Mouse (Mus musculus): ENCODE data around the gene Efcab1. TPM values are rescaled to one million over a fixed set of nuclear protein-coding genes. Genes with fewer than 3 reads are reported as not detected.
"Not testable (repeated sequence)": the region's sequence is repeated elsewhere in the genome, so short reads cannot be mapped to it uniquely, and the experiment has no call there.

The Efcab1 gene
- 3.2 and 5.0 TPM in 2 replicates for polyA plus RNA-seq (2014; fragmentation: Nextera tagmentation; extraction: Ambion mirVana)

DNA sequence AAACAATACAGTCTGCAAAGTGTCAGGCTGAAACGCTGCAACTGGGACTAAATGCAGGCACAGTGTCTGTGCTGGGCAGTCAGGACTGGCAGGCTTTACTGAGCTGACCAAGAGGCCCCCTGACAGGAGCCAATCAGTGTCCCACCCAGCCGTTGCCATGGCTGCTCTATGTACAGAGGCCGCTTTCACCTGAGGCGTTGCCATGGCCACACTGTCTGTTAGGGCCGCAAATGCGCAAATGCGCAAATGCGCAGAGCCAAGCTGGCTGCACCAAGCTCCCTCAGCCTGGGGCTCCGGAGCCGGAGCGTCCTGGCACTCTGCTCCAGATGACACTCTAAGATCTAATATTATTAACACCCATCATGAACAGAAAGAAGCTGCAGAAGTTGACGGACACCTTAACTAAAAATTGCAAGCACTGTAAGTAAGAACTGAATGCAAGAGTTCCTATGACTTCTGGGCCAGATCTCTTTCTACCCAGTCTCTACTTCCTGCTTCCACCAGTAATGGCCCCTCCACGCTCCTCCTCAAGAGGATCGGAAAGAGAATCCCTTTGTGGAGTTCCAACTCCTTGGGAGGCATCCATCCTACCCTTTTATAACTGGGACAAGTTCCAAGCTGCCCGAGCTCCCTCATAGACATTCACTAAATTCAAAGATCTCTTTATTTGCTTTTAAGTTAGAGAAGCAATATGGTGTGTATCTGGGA lies at the start of gene Efcab1:
TSS of gene Efcab1 (plus strand) at position 214 of the 708 bp plus-strand sequence.
- Histone ChIP-seq H3K4me2 (replicated peaks; ENCODE audit: low read depth, low read length) (peak within 1 kb of the TSS; percentile 34), H3K36me3 (ENCODE audit: control insufficient read depth, insufficient read depth, low read length) (no peaks in the 10 kb centered on the region), H3K9ac (ENCODE audit: low read depth, low read length) (no peak within 1 kb of the TSS), H3K27me3 (ENCODE audit: control insufficient read depth, insufficient read depth, low read length) (no peaks in the 10 kb centered on the region), H3K9me3 (ENCODE audit: control insufficient read depth, low read length) (no peaks in the 10 kb centered on the region), H3K27ac (ENCODE audit: low read depth, low read length) (no peak within 1 kb of the TSS), H3K4me1 (ENCODE audit: control insufficient read depth, insufficient read depth, low read length) (no peaks in the 10 kb centered on the region), H3K4me3 (ENCODE audit: low read length) (peak within 1 kb of the TSS; percentile 16; the same call in 1 of the 2 replicates)
- 13% methylated on average over 15 of the region's 15 CpGs for WGBS
- peak; percentile 99 for ATAC-seq (ENCODE audit: low FRiP score, low TSS enrichment)

DNA sequence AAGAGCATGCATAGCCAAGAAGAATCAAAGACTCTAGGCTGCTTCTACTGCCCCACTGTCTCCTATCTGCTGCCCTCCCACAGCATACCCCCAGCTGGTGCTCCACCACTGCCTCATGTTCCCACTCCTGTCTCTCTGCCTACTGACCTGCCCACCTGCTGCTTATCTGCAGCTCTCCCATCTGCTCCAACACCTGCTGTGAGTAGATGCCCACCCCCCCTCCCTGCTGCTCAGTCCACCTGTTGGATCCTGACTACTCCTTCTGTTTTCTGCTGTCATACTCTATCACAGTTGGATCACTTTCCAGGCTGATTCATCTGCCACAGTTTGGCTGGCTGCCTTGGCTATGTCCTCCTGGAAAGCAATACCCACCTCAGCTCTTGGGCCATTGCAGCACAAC lies 47.0 kb upstream of the Efcab1 start:
- Histone ChIP-seq H3K27me3 (ENCODE audit: control insufficient read depth, insufficient read depth, low read length) (no peaks in the 10 kb centered on the region), H3K9me3 (ENCODE audit: control insufficient read depth, low read length) (no peaks in the 10 kb centered on the region), H3K4me1 (ENCODE audit: control insufficient read depth, insufficient read depth, low read length) (no peaks in the 10 kb centered on the region), H3K9ac (ENCODE audit: low read depth, low read length) (no peak overlapping the region), H3K4me2 (replicated peaks; ENCODE audit: low read depth, low read length) (no peak overlapping the region), H3K4me3 (ENCODE audit: low read length) (no peak overlapping the region), H3K36me3 (ENCODE audit: control insufficient read depth, insufficient read depth, low read length) (no peaks in the 10 kb centered on the region), H3K27ac (ENCODE audit: low read depth, low read length) (no peak overlapping the region)
- no peak for ATAC-seq (ENCODE audit: low FRiP score, low TSS enrichment)

DNA sequence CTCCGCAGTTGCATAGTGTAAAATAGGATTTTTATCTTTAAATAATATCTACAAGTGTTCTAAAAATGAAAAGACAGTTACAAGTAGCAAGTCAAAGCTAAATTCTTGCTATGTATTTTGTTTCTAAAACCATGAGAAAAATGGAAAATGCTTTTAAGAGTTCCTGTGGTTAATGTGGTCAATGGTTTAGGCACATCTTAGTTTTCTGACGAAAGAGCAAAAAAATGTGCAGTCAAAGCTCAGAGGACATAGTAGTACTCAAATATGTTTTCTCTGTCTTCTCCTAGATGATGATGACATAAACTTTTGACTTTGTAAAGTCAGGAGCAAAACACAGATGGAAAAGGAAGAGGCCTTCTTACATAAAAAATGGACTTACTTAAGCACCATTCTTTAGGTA lies 21.5 kb upstream of the Efcab1 start:
- WGBS = 89% methylated on average over 2 of the region's 2 CpGs
- Histone ChIP-seq H3K36me3 (ENCODE audit: control insufficient read depth, insufficient read depth, low read length) (no peaks in the 10 kb centered on the region), H3K4me2 (replicated peaks; ENCODE audit: low read depth, low read length) (no peak overlapping the region), H3K9ac (ENCODE audit: low read depth, low read length) (no peak overlapping the region), H3K4me3 (ENCODE audit: low read length) (no peak overlapping the region), H3K4me1 (ENCODE audit: control insufficient read depth, insufficient read depth, low read length) (no peaks in the 10 kb centered on the region), H3K27ac (ENCODE audit: low read depth, low read length) (no peak overlapping the region), H3K27me3 (ENCODE audit: control insufficient read depth, insufficient read depth, low read length) (no peaks in the 10 kb centered on the region), H3K9me3 (ENCODE audit: control insufficient read depth, low read length) (no peaks in the 10 kb centered on the region)
- no peak for ATAC-seq (ENCODE audit: low FRiP score, low TSS enrichment)

DNA sequence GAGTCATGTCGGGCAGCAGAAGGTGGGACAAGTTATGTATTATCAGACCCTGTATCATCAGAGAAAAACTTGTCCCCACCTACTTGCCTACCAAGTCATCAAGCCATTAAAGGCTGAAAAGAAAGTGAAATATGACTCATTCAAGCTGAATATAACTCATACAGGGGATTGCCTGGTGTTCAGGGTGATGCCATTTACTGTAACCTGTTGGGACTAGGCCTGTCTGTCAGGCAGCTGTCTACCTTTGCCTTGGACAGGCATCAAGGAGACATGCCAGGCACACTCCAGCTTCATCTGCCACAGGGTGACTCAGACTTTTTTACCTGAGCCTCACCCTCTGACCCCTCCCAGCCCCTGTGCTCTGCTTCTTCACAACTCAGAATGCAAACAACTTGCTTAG lies 21.0 kb upstream of the Efcab1 start:
- WGBS = 79% methylated on average over 1 of the region's 1 CpGs
- no peak overlapping the region for H3K9ac ChIP-seq (ENCODE audit: low read depth, low read length)
- H3K36me3 ChIP-seq (ENCODE audit: control insufficient read depth, insufficient read depth, low read length) = no peaks in the 10 kb centered on the region
- no peak overlapping the region for H3K4me3 ChIP-seq (ENCODE audit: low read length)
- no peak overlapping the region for H3K4me2 ChIP-seq (replicated peaks; ENCODE audit: low read depth, low read length)
- H3K27ac ChIP-seq (ENCODE audit: low read depth, low read length) = no peak overlapping the region
- H3K4me1 ChIP-seq (ENCODE audit: control insufficient read depth, insufficient read depth, low read length) = no peaks in the 10 kb centered on the region
- H3K27me3 ChIP-seq (ENCODE audit: control insufficient read depth, insufficient read depth, low read length) = no peaks in the 10 kb centered on the region
- no peak for ATAC-seq (ENCODE audit: low FRiP score, low TSS enrichment)
- H3K9me3 ChIP-seq (ENCODE audit: control insufficient read depth, low read length) = no peaks in the 10 kb centered on the region

- no peak overlapping the region for H3K27ac ChIP-seq (ENCODE audit: low read depth, low read length)
- H3K4me1 ChIP-seq (ENCODE audit: control insufficient read depth, insufficient read depth, low read length) = no peaks in the 10 kb centered on the region
- 83% methylated on average over 3 of the region's 3 CpGs for WGBS
- H3K9me3 ChIP-seq (ENCODE audit: control insufficient read depth, low read length) = no peaks in the 10 kb centered on the region
- no peak overlapping the region for H3K4me2 ChIP-seq (replicated peaks; ENCODE audit: low read depth, low read length)
- no peaks in the 10 kb centered on the region for H3K27me3 ChIP-seq (ENCODE audit: control insufficient read depth, insufficient read depth, low read length)
- ATAC-seq (ENCODE audit: low FRiP score, low TSS enrichment) = no peak
- no peak overlapping the region for H3K9ac ChIP-seq (ENCODE audit: low read depth, low read length)
- H3K36me3 ChIP-seq (ENCODE audit: control insufficient read depth, insufficient read depth, low read length) = no peaks in the 10 kb centered on the region
- no peak overlapping the region for H3K4me3 ChIP-seq (ENCODE audit: low read length)
Measured at GRCm38 (mm10) chr16:14892492-14892891, 13.9 kb upstream of the Efcab1 start.

- no peak for ATAC-seq (ENCODE audit: low FRiP score, low TSS enrichment)
- Histone ChIP-seq H3K4me2 (replicated peaks; ENCODE audit: low read depth, low read length) (no peak overlapping the region), H3K4me1 (ENCODE audit: control insufficient read depth, insufficient read depth, low read length) (no peaks in the 10 kb centered on the region), H3K27ac (ENCODE audit: low read depth, low read length) (peak overlapping the region; percentile 63), H3K36me3 (ENCODE audit: control insufficient read depth, insufficient read depth, low read length) (no peaks in the 10 kb centered on the region), H3K9me3 (ENCODE audit: control insufficient read depth, low read length) (no peaks in the 10 kb centered on the region), H3K27me3 (ENCODE audit: control insufficient read depth, insufficient read depth, low read length) (no peaks in the 10 kb centered on the region), H3K4me3 (ENCODE audit: low read length) (no peak overlapping the region), H3K9ac (ENCODE audit: low read depth, low read length) (no peak overlapping the region)
- 48% methylated on average over 4 of the region's 4 CpGs for WGBS
Measured at GRCm38 (mm10) chr16:14893864-14894263, 12.5 kb upstream of the Efcab1 start.

GRCm38 (mm10) chr16:14894713-14895112 lies 11.7 kb upstream of the Efcab1 start:
- Histone ChIP-seq H3K27me3 (ENCODE audit: control insufficient read depth, insufficient read depth, low read length) (no peaks in the 10 kb centered on the region), H3K9me3 (ENCODE audit: control insufficient read depth, low read length) (no peaks in the 10 kb centered on the region), H3K9ac (ENCODE audit: low read depth, low read length) (no peak overlapping the region), H3K36me3 (ENCODE audit: control insufficient read depth, insufficient read depth, low read length) (no peaks in the 10 kb centered on the region), H3K4me1 (ENCODE audit: control insufficient read depth, insufficient read depth, low read length) (no peaks in the 10 kb centered on the region), H3K4me2 (replicated peaks; ENCODE audit: low read depth, low read length) (no peak overlapping the region), H3K27ac (ENCODE audit: low read depth, low read length) (peak overlapping the region; percentile 32; the same call in 1 of the 2 replicates), H3K4me3 (ENCODE audit: low read length) (no peak overlapping the region)
- peak; percentile 71; the same call in 1 of the 2 replicates for ATAC-seq (ENCODE audit: low FRiP score, low TSS enrichment)
- 57% methylated on average over 1 of the region's 1 CpGs for WGBS

GRCm38 (mm10) chr16:14895543-14895942 lies 10.9 kb upstream of the Efcab1 start:
- Histone ChIP-seq H3K27ac (ENCODE audit: low read depth, low read length) (no peak overlapping the region), H3K4me1 (ENCODE audit: control insufficient read depth, insufficient read depth, low read length) (no peaks in the 10 kb centered on the region), H3K36me3 (ENCODE audit: control insufficient read depth, insufficient read depth, low read length) (no peaks in the 10 kb centered on the region), H3K9ac (ENCODE audit: low read depth, low read length) (no peak overlapping the region), H3K9me3 (ENCODE audit: control insufficient read depth, low read length) (no peaks in the 10 kb centered on the region), H3K4me3 (ENCODE audit: low read length) (no peak overlapping the region), H3K4me2 (replicated peaks; ENCODE audit: low read depth, low read length) (no peak overlapping the region), H3K27me3 (ENCODE audit: control insufficient read depth, insufficient read depth, low read length) (no peaks in the 10 kb centered on the region)
- WGBS = 56% methylated on average over 2 of the region's 2 CpGs
- no peak for ATAC-seq (ENCODE audit: low FRiP score, low TSS enrichment)

DNA sequence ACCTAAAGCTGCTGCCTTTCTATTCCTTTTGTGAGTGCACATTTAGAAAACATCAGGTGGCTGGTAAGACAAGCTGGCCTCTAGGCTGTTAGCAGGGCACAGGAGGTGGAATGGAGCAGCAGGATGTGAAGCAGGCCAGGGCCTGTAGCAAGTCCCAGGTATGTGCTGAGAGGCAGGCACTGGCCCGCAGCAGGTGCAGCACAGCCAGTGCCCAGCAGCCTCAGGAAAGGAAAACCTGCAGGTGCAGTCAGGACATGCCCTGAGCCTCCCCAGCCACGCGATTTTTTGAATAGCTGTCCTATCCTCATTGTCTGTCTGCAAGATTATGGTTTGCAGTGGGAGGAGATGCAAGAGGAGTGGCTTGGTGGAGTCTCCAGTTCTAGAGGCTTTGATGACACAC lies 24.3 kb downstream of the Efcab1 start:
- not testable (repeated sequence) for H3K4me1 ChIP-seq (ENCODE audit: control insufficient read depth, insufficient read depth, low read length); H3K36me3 ChIP-seq (ENCODE audit: control insufficient read depth, insufficient read depth, low read length); H3K4me2 ChIP-seq (replicated peaks; ENCODE audit: low read depth, low read length); H3K4me3 ChIP-seq (ENCODE audit: low read length); H3K9me3 ChIP-seq (ENCODE audit: control insufficient read depth, low read length); H3K9ac ChIP-seq (ENCODE audit: low read depth, low read length); ATAC-seq (ENCODE audit: low FRiP score, low TSS enrichment); H3K27me3 ChIP-seq (ENCODE audit: control insufficient read depth, insufficient read depth, low read length); H3K27ac ChIP-seq (ENCODE audit: low read depth, low read length)
- WGBS = 61% methylated on average over 3 of the region's 3 CpGs
